Mouse (Mus musculus) testis, adult 2 months (tissue): ENCODE data around the gene Dnah12.

Experiments
- CTCF ChIP-seq: fragments of 200-500 bp; IDR thresholded peaks from 2 replicates; pipeline ENCODE4 v1.5.1; 2012; ENCODE audit warnings: low read depth, mild to moderate bottlenecking, inconsistent platforms, low read length, moderate library complexity; ENCODE audit not compliant: control insufficient read depth, insufficient read depth, insufficient replicate concordance
- POLR2A ChIP-seq: fragments of 200-500 bp; IDR thresholded peaks from 2 replicates; pipeline ENCODE4 v1.6.1; 2012; ENCODE audit warnings: low read depth, mild to moderate bottlenecking, inconsistent platforms, low read length, moderate library complexity; ENCODE audit not compliant: control insufficient read depth

- TF ChIP-seq CTCF (no peak), POLR2A (no peak)
Measured at GRCm38 (mm10) chr14:26858364-26858763, 165.3 kb downstream of the Dnah12 start.
